Mouse (Mus musculus): ENCODE data around the gene Eprs.

DNA sequence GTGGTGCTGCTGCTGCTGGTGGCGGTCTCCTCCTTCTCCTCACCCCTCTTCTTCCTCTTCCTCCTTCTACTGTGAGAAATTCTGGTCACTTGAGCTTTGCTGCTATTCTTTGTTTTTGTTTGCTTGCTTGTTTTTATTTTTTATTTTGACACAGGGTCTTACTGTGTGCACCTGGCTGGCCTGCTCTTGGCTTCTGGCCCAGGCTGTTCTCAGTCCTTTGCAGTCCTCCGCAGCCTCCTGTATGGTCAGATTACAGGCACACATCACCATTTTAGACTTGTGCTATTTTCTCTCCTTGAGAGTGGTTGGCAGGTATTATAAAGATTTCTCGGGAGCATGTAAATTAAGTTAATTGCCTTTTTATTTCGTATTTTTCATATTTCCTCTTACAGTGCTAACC, 28.7 kb upstream of the Eprs start:
- TF ChIP-seq CTCF (IDR thresholded peaks at IDR 0.05; ENCODE audit: low read depth, low read length) = no peak
- TF ChIP-seq GATA1 (IDR thresholded peaks at IDR 0.05; ENCODE audit: borderline replicate concordance, low read length) = no peak
- no peak for TF ChIP-seq TAL1 (conservative IDR thresholded peaks at IDR 0.05; ENCODE audit: low read depth, low read length)
- no peak for TF ChIP-seq POLR2AphosphoS5 (IDR thresholded peaks at IDR 0.05; ENCODE audit: insufficient replicate concordance, low read depth, low read length)

Measured in G1E (cell line).